Mouse (Mus musculus): Measurements from ENCODE around the gene Mmp14. TPM values are rescaled to one million over a fixed set of nuclear protein-coding genes. Genes with fewer than 3 reads are reported as not detected.

Mmp14 gene
- total RNA-seq, 4 experiments from 2014 or later, result 34.8 to 49.0 (median 44.5) TPM

DNA sequence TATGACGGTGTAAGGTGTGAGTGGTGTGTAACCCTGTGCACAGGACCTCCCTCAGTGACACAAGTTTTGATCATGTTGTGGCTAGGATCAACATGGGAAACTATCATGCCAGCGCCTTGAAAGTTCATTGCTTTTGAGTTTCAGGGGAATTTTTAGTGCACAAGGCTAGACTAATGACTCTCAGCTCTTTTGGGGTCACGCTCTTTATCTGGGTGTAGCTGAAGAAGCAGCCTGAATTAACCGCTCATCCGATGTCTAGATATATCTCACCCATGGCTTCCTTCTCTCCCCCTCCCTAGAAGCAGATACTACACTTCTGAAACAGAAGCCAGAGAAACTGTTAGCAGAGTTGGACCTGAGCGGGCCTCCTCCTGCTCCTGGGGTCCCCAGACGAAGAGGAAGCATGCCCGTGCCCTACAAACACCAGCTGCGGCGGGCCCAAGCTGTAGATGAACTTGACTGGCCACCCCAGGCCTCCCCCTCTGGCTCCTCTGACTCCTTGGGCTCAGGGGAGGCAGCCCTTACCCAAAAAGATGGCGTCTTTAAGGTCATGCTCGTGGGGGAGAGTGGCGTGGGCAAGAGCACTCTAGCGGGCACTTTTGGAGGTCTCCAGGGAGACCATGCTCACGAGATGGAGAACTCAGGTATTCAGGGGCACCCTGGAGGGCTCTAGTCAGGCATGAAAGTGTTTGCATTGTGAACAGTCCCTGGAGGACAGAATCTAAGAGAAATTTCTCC is 45.9 kb downstream of the Mmp14 start:
- no peak for DNase-seq

DNA sequence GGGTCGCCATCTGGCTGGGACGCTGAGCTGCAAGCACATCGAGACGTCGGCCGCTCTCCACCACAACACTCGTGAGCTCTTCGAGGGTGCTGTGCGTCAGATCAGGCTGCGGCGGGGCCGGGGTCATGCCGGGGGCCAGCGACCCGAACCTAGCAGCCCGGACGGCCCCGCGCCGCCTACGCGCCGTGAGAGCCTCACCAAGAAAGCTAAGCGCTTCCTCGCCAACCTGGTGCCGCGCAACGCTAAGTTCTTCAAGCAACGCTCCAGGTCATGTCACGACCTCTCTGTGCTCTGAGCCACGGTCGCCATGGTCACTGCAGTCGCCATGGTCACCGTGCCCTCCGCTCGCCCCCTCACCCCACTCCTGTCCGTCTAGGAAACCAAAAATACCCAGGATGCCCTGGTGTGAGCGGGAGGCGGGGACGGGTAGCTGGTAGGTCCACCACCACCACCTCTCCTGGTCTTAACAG is 48.1 kb downstream of the Mmp14 start:
- peak; percentile 30 for DNase-seq

DNA sequence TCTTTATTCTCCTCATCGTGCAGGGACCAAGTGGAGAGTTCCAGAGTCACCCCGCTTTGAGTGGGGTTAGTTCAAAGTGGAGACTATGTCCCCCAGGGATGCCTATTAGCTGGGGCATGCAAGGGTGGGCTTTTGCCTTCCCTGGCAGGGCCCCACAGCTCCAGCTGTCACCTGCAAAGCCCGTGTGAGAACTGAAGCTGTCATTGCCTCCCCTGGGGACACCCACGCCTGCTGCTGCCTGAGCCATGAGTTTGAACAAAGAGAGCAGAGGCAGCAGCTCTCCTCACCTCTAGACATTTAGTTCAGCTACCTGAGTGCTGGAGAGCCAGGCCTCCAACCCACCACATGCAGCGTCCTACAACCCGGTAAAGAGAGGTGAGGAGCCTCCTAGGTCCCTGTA is 49.3 kb downstream of the Mmp14 start:
- DNase-seq, result no peak

DNA sequence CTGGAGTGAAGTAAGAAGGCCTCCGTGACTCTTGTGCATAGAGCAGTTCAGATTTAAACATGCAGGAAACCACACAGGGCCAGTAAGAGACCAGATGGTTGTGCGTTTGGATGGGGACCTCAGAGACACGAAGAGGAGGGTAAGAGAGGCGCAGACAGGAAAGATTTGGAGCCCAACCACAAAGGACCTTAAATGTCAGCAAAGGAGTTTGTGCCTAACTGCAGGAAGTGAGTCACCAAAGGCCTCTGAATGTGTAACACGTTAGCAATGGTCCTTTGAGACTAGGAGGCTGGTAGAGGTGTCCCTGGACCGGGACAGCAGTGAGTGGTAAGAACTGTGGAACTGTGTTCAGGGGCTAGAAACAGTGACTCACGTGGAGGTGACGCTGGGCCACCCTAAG is 50.0 kb downstream of the Mmp14 start:
- peak; percentile 55 for DNase-seq

DNA sequence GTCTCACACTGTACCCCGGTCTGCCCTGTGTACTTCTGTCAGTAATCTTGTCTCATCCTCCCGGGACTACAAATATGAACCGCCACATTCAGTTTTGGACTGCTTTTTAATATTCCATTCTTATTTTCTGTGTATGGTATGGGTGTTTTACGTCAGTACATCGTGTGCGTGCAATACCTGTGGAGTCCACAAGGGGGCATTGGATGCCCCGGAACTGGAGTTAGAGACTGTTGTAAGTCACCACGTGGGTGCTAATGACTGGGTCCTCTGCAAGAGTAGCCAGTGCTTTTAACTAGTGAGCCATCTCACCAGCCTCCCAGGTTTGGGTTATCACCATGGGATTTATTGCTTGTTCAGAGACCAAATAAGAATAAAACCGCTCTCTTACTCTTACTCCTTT is 51.1 kb downstream of the Mmp14 start:
- DNase-seq, result no peak

DNA sequence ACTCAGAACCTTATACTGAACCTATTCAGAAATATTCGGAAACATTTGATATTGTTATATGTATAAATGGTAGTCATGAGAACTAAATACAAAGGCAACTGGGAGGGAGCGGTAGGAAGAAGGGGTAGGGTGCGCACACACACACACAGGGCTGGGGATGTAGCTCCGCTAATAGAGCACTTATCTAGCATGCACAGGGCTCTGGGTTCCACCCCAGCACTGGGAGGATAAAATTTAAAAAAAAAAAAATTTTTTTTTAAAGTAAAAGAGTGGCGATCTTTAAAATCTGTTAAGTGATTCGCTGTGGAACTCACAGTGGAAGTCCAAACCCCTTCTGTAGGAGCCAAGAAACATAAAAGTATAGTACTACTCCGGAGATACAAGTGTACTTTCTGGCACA is 54.5 kb downstream of the Mmp14 start:
- no peak for DNase-seq

DNA sequence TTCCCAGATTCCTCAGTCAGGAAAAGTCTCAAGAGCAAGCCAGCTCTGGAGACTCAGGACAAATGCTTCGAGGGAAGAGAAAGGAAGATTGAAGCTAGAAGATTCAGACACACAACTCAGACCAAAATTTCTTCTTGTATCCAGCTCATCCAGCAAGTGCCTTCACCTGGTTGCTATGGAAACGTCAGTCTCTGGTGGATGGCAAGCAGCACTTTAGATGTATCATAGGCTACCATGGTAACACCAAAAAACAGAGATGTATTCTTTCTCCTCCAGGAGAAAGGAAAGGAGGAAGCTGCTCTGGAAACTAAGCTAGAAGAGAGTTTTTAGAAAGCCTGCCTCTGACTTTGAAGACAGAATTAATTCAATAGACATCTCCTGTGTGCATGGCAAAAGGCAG is 56.3 kb downstream of the Mmp14 start:
- no peak for DNase-seq

DNA sequence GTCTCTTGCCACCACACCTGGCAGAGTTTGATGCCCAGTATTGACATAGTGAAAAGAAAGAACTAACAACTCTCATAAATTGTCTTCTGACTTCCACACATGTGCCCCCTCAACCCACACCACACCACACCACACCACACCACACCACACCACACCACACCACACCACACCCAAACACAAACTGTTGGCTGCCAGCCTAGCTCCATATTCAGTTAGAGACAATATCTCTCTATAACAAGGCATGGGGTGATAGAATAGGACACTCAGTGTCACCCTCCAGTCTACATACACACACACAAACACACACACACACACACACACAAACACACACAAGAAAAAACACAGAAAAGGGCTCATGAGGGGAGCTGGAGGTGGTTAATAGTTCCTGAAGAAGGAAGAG is 56.9 kb downstream of the Mmp14 start:
- no peak for DNase-seq

DNA sequence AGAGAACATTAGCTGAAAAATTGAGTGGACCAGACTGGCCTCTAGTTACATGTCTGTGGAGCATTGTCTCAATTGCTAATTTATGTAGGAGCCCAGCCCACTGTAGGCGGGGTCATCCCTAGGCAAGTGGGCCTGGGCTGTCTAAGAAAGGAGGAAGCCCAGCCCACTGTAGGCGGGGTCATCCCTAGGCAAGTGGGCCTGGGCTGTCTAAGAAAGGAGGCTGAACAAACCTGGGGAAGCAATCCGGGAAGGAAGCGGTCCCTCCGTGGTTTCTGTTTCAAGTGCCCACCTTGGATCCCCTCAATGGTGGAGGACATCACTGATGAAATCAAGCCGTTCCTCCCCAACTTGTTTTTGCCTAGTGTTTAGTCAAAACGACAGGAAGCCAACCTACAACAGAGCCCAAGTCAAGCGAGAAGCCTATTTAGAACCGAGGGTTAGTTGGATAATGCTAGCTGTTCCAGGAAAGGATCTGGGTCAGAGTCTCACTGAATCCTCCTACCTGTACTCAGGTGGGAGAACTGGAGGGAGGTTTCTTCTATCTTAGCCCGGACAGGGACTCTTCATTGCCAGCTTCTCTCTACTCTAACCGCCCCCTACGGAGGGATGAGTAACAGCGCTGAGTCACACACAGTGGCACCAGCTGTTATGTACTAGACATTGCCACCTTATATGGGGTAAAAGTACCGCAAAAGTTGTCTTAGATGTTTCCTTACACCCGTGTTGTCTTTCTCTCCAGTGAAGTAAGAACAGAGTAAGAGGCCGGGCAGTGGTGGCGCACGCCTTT is 61.1 kb downstream of the Mmp14 start:
- no peak for DNase-seq

DNA sequence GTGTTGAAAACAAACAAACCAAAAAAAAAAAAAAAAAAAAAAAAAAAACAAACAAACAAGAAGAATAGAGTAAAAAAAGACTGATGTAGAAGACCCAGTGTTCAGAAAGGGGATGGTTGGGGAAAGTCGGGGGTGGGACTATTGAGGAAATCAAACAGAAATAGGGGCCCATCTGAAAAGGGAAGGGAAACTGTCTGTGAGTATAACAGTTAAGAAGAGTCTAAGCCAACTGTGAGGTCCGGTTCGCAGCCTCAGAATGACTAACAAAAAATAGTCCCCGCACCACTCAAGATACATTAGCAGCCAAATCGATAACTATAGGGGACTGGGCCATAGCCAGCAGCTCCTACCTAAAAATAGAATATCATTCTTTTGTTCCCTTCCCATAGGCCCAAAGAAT is 61.8 kb downstream of the Mmp14 start:
- no peak for DNase-seq

DNA sequence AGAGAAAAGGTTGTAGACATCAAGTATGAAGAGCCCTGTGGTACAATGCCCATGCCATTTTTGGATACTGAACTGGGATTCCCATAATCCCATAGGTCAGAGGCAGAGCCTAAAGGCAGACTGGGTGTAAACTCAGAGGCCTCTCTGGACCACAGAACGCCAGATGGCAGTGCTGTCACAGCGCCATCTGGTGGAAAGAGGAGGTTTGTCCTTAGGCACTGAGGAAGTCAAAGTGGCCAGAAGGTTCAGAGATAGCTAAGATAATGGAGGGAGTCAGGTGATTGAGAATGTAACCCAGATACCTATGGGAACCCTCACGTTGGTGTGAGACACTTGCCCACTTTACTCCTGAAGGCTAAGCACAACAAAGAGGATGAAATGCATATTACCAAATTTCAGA is 62.8 kb downstream of the Mmp14 start:
- no peak for DNase-seq

Other genes with a start within 250 kb of the Mmp14 start
- gene Dad1, start 177.5 kb upstream of the Mmp14 start, total RNA-seq (2022), result 100 to 1,000 TPM; 387 to 496 (median 428) TPM
- 100 to 1,000 TPM; 810 to 947 (median 895) TPM for gene Abhd4, start 177.4 kb upstream of the Mmp14 start, total RNA-seq (2022)
- gene Olfr49, start 146.7 kb upstream of the Mmp14 start, total RNA-seq (2022), result under 1 TPM in 1 of 4 experiments, not detected in 3; 0.05 TPM
- gene Oxa1l, start 70.8 kb upstream of the Mmp14 start, total RNA-seq (2022), result 100 to 1,000 TPM in 1 of 4 experiments, 10 to 100 TPM in 3; 88.8 to 106 (median 90.6) TPM
- 1 to 10 TPM; 4.6 to 8.5 (median 6.4) TPM for gene Slc7a7, start 13.8 kb upstream of the Mmp14 start, total RNA-seq (2022)
- 100 to 1,000 TPM; 179 to 219 (median 209) TPM for gene Mrpl52, start 4.7 kb upstream of the Mmp14 start, total RNA-seq (2022)
- gene Lrp10, start 32.5 kb downstream of the Mmp14 start, total RNA-seq (2022), result 100 to 1,000 TPM; 119 to 147 (median 137) TPM
- 1 to 10 TPM in 1 of 4 experiments, under 1 TPM in 3; 0.25 to 1.9 (median 0.45) TPM for gene Rem2, start 44.5 kb downstream of the Mmp14 start, total RNA-seq (2022)
- 10 to 100 TPM; 48.4 to 53.6 (median 50.9) TPM for gene Prmt5, start 85.9 kb downstream of the Mmp14 start, total RNA-seq (2022)
- gene Haus4, start 123.0 kb downstream of the Mmp14 start, total RNA-seq (2022), result 10 to 100 TPM; 24.1 to 34.1 (median 29.4) TPM
- 10 to 100 TPM; 23.7 to 41.6 (median 32.6) TPM for gene Ajuba, start 145.9 kb downstream of the Mmp14 start, total RNA-seq (2022)
- 1 to 10 TPM; 3.6 to 6.2 (median 5.0) TPM for gene 4931414P19Rik, start 174.4 kb downstream of the Mmp14 start, total RNA-seq (2022)
- 100 to 1,000 TPM; 254 to 479 (median 341) TPM for gene Psmb5, start 186.4 kb downstream of the Mmp14 start, total RNA-seq (2022)
- gene Psmb11, start 189.8 kb downstream of the Mmp14 start, total RNA-seq (2022), result not detected
- not detected for gene Gm17606, start 209.3 kb downstream of the Mmp14 start, total RNA-seq (2022)
- 1 to 10 TPM in 2 of 4 experiments, under 1 TPM in 2; 0.46 to 2.0 (median 1.3) TPM for gene Cdh24, start 209.8 kb downstream of the Mmp14 start, total RNA-seq (2022)

Data from adrenal gland, adult 8-10 months (tissue).